Mouse (Mus musculus) stomach, postnatal 0 days (tissue): Measurements from ENCODE around the gene Slc4a4.

Experiments used
- CTCF ChIP-seq: IDR thresholded peaks from 2 replicates; pipeline ENCODE4 v1.5.1; 2016; ENCODE audit warnings: antibody characterized with exemption, low read depth, mild to moderate bottlenecking, moderate library complexity
- EP300 ChIP-seq: optimal IDR thresholded peaks from 2 replicates; pipeline ENCODE3; 2016; ENCODE audit warnings: antibody characterized with exemption

DNA sequence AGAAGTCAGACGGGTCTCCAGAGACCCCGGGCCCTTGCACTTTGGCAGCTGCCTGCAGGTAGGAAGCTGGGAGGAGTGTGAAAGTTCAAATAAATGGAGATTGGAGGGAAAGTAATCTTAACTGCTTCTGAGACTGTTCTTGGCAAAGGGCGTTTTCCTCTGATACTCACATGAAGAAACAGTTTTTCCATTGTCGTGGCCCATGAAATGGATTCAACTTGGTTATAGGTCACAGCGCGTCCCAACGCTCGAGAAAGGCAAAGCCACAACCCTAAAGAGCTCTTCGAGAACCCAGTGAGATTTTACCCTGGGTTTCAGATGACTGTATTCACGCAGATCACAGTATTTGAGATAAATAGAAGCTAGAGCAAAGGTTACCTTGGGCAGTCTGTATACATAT, 31.0 kb downstream of the Slc4a4 start:
- TF ChIP-seq CTCF: no peak
- TF ChIP-seq EP300: no peak
